Mouse (Mus musculus) erythroblast, embryonic 14.5 days (primary cell): ENCODE data around the gene Gm38394.

Experiments used
- GATA1 ChIP-seq: IDR thresholded peaks from 2 replicates; pipeline ENCODE4 v1.6.1; 2012; ENCODE audit warnings: low read length, inconsistent platforms, mixed read lengths
- TAL1 ChIP-seq: IDR thresholded peaks from 3 replicates; pipeline ENCODE4 v1.6.1; 2012; ENCODE audit warnings: low read length, inconsistent platforms, mixed read lengths

- TF ChIP-seq GATA1 (no peak), TAL1 (no peak)
Measured at GRCm38 (mm10) chr1:133710895-133711294, 49.8 kb upstream of the Gm38394 start.
